Mouse (Mus musculus) kidney, adult 2 months (tissue): ENCODE results near the gene Lin7a.

ENCODE experiments used
- CTCF ChIP-seq: fragments of 200-500 bp; conservative IDR thresholded peaks from 2 replicates; pipeline ENCODE4 v1.5.1; 2011; ENCODE audit warnings: low read depth, mild to moderate bottlenecking, control low read depth, low read length, moderate library complexity, mixed read lengths; ENCODE audit not compliant: insufficient read depth, insufficient read length
- POLR2A ChIP-seq: fragments of 200-500 bp; IDR thresholded peaks from one replicate; pipeline ENCODE4 v1.6.1; 2011; ENCODE audit warnings: low read depth, low read length, control low read depth

- TF ChIP-seq CTCF: no peak
- TF ChIP-seq POLR2A: no peak
Measured at GRCm38 (mm10) chr10:107245531-107245840, 26.0 kb upstream of the Lin7a start.
